Mouse (Mus musculus): ENCODE results near the gene Mrln. TPM values are rescaled to one million over a fixed set of nuclear protein-coding genes. Genes with fewer than 3 reads are reported as not detected.
"Not testable (repeated sequence)": the region's sequence is repeated elsewhere in the genome, so short reads cannot be mapped to it uniquely, and the experiment has no call there.

Mrln gene
- polyA plus RNA-seq, 1 experiment from 2014 or later = not detected

DNA sequence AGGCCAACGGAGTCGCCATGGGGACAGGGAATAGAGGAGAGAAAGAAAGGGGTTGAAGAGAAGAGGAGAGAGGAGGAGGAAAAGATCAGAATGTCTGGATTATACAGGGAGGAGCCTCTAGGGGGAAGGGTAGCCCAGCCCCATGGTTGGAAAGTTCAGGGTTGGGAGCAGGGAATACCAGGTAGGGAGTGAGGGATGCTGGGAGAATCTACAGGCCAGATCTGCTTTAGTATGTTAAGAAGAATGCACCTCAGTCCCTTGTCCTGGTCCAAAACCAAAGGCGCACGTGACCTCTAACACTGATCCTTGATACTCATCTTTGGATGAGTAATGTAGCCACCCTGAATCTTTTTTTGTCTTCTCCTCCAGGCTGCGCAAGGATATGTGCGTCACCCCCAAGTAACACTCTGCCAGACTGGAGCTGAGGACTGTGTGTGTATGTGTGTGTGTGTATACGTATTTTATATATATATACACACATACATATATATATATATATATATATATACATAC, 5.5 kb upstream of the Mrln start:
- 89% methylated on average over 7 of the region's 7 CpGs for WGBS
- Histone ChIP-seq H3K4me2 (no peak overlapping the region), H3K27me3 (ENCODE audit: control insufficient read depth, insufficient read depth, low read length) (no peaks in the 10 kb centered on the region), H3K36me3 (ENCODE audit: control insufficient read depth, insufficient read depth, low read length) (no peaks in the 10 kb centered on the region), H3K9me3 (ENCODE audit: control insufficient read depth, low read length) (no peaks in the 10 kb centered on the region), H3K4me3 (ENCODE audit: low read depth, low read length) (no peak overlapping the region), H3K9ac (ENCODE audit: low read length) (no peak overlapping the region), H3K27ac (ENCODE audit: low read depth, low read length) (no peak overlapping the region), H3K4me1 (ENCODE audit: control insufficient read depth, insufficient read depth, low read length) (no peaks in the 10 kb centered on the region)
- ATAC-seq (ENCODE audit: low FRiP score) (no peak), DNase-seq (ENCODE audit: low spot score, missing footprints) (no peak)

DNA sequence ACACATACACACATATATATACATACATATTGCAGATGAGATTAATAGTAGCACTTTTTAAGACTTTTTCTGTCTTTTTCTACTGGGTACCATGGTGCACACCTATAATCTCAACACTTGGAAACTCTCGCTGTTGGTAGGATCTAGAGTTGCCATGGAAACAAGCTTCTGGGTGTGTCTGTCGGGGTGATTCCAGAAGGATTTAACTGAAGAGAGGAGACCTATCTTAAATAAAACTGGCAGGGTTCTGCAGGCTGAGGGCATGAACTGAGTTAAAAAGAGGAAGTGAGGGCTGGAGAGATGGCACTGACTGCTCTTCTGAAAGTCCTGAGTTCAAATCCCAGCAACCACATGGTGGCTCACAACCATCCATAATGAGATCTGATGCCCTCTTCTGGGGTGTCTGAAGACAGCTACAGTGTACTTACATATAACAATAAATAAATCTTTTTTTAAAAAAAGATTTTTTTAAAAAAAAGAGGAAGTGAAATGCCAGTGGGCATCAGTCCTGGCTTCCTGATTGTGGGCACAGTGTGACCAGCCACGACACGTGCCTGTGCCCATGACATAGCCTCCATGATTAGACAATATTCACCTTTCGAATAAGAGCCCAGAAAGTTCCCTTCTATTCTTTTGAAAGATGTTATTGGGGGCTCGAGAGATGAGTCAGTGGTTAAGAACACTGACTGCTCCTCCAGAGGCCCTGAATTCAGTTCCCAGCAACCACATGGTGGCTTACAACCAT, 4.8 kb upstream of the Mrln start:
- DNase-seq (ENCODE audit: low spot score, missing footprints) (no peak), ATAC-seq (ENCODE audit: low FRiP score) (no peak)
- 81% methylated on average over 6 of the region's 6 CpGs for WGBS
- Histone ChIP-seq H3K27me3 (ENCODE audit: control insufficient read depth, insufficient read depth, low read length) (no peaks in the 10 kb centered on the region), H3K9me3 (ENCODE audit: control insufficient read depth, low read length) (no peaks in the 10 kb centered on the region), H3K4me2 (no peak overlapping the region), H3K4me1 (ENCODE audit: control insufficient read depth, insufficient read depth, low read length) (no peaks in the 10 kb centered on the region), H3K27ac (ENCODE audit: low read depth, low read length) (no peak overlapping the region), H3K4me3 (ENCODE audit: low read depth, low read length) (no peak overlapping the region), H3K36me3 (ENCODE audit: control insufficient read depth, insufficient read depth, low read length) (no peaks in the 10 kb centered on the region), H3K9ac (ENCODE audit: low read length) (no peak overlapping the region)

DNA sequence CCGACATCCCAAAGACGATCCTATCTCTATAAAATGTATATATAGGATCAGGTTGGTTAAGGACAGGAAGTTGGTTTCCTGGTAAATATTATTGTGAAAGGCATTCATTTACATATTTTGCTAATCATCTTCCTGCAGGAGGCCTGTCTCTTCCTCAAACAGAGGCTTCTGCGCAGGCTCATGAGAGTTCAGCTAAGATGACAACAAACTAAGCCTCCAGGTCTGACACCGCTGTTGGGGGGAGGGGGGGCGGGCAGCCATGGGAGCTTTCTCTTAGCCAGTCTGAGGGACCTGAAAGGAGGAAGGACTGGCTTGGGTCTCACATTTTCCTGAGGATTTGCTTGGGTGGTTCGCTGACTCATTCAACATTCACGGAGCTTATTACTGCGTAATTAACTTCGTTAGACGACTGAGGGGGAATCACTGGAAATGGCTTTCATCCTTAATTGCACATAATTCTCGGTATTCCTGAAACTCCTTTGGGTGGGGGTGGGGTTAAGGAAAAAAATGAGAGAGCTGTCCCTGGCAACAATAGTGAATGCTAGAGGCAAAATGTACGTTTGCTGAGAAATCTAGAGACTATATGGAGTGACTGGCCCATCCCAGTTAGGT, 3.5 kb upstream of the Mrln start:
- DNase-seq (ENCODE audit: low spot score, missing footprints) (no peak), ATAC-seq (ENCODE audit: low FRiP score) (no peak)
- Histone ChIP-seq H3K4me1 (ENCODE audit: control insufficient read depth, insufficient read depth, low read length) (no peaks in the 10 kb centered on the region), H3K36me3 (ENCODE audit: control insufficient read depth, insufficient read depth, low read length) (no peaks in the 10 kb centered on the region), H3K4me2 (no peak overlapping the region), H3K27me3 (ENCODE audit: control insufficient read depth, insufficient read depth, low read length) (no peaks in the 10 kb centered on the region), H3K27ac (ENCODE audit: low read depth, low read length) (no peak overlapping the region), H3K4me3 (ENCODE audit: low read depth, low read length) (no peak overlapping the region), H3K9me3 (ENCODE audit: control insufficient read depth, low read length) (no peaks in the 10 kb centered on the region), H3K9ac (ENCODE audit: low read length) (no peak overlapping the region)
- 67% methylated on average over 12 of the region's 12 CpGs for WGBS

DNA sequence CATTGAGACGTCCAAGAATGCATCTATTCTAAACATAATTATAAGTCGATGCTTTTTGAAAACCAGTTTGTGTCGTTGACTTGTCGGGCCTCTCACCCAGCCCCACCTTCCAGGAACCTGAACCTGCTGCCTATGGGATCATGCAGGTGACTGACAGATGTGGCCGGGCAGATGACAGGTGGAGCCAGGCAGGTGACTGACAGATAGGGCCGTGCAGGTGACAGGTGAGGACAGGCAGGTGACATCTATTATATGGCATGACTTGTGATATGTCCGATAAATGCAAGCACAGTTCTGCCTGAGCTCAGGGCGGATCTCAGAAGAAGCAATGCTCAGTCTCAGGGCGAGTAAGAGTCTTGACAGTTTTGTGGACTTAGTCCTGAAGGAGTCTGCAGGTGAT, 6.8 kb downstream of the Mrln start:
- no peaks in the 10 kb centered on the region for H3K36me3 ChIP-seq (ENCODE audit: control insufficient read depth, insufficient read depth, low read length)
- DNase-seq (ENCODE audit: low spot score, missing footprints) (no peak), ATAC-seq (ENCODE audit: low FRiP score) (no peak)
- no peaks in the 10 kb centered on the region for H3K4me1 ChIP-seq (ENCODE audit: control insufficient read depth, insufficient read depth, low read length)
- 88% methylated on average over 9 of the region's 9 CpGs for WGBS
- H3K27me3 ChIP-seq (ENCODE audit: control insufficient read depth, insufficient read depth, low read length) = no peaks in the 10 kb centered on the region
- H3K4me2 ChIP-seq = no peak overlapping the region
- H3K9me3 ChIP-seq (ENCODE audit: control insufficient read depth, low read length) = no peaks in the 10 kb centered on the region
- no peak overlapping the region for H3K4me3 ChIP-seq (ENCODE audit: low read depth, low read length)
- no peak overlapping the region for H3K9ac ChIP-seq (ENCODE audit: low read length)
- no peak overlapping the region for H3K27ac ChIP-seq (ENCODE audit: low read depth, low read length)

DNA sequence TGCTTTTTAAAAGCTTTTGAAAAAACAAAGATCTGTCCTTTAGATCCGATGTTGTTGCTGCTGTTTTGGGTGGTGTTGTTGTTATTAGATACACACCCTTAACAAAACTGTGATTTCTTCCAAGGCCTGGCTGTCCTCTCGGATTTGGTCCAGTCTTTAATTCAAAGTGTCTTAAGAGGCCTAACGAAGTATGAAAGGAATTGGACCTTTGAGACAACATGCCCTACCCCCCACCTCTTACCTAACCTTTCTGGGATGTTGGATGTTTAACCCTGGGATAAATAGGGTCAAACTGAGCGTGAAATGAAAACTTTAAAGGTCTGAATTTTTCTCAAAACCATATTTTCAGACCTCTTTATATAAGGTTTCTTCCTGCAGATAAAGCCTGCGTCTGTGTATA, 16.5 kb downstream of the Mrln start:
- Histone ChIP-seq H3K9me3 (ENCODE audit: control insufficient read depth, low read length) (no peaks in the 10 kb centered on the region), H3K4me1 (ENCODE audit: control insufficient read depth, insufficient read depth, low read length) (no peaks in the 10 kb centered on the region), H3K27me3 (ENCODE audit: control insufficient read depth, insufficient read depth, low read length) (no peaks in the 10 kb centered on the region), H3K36me3 (ENCODE audit: control insufficient read depth, insufficient read depth, low read length) (no peaks in the 10 kb centered on the region), H3K4me3 (ENCODE audit: low read depth, low read length) (no peak overlapping the region), H3K9ac (ENCODE audit: low read length) (no peak overlapping the region), H3K27ac (ENCODE audit: low read depth, low read length) (no peak overlapping the region), H3K4me2 (no peak overlapping the region)
- ATAC-seq (ENCODE audit: low FRiP score) (no peak), DNase-seq (ENCODE audit: low spot score, missing footprints) (no peak)
- 61% methylated on average over 5 of the region's 5 CpGs for WGBS

DNA sequence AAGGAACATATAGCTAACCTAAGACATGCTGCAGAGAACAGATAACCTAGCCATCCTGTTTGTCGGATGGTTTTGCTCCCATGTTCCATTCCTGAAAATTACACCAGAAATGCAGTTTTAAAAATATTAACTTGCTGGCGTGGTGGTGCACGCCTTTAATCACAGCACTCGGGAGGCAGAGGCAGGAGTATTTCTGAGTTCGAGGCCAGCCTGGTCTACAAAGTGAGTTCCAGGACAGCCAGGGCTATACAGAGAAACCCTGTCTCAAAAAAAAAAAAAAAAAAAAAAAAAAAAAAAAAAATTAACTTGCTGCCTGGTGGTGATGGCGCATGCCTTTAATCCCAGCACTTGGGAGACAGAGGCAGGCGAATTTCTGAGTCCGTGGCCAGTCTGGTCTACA, 17.8 kb downstream of the Mrln start:
- H3K4me2 ChIP-seq; H3K27me3 ChIP-seq (ENCODE audit: control insufficient read depth, insufficient read depth, low read length); H3K9me3 ChIP-seq (ENCODE audit: control insufficient read depth, low read length); H3K27ac ChIP-seq (ENCODE audit: low read depth, low read length); H3K4me3 ChIP-seq (ENCODE audit: low read depth, low read length); H3K9ac ChIP-seq (ENCODE audit: low read length); H3K4me1 ChIP-seq (ENCODE audit: control insufficient read depth, insufficient read depth, low read length); ATAC-seq (ENCODE audit: low FRiP score); H3K36me3 ChIP-seq (ENCODE audit: control insufficient read depth, insufficient read depth, low read length); DNase-seq (ENCODE audit: low spot score, missing footprints): not testable (repeated sequence)
- WGBS = 94% methylated on average over 8 of the region's 8 CpGs

DNA sequence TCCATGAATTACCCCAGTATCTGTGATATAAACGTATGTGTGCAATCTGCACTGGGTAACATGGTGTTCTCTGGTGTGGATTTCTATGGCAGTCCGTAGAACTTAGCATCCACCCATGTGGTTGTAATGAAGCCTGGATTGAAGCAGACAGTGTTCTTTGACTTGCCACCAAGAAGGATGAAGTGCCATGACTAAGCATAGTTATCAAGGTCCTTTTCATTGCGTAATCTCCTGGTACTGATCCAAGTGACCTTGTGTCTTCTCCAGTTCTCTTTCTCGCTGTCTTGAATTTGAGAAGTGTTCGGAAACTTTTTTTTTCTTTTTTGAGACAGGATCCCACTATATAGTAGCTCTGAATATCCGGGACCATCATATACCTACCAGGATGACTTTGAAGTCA, 20.1 kb downstream of the Mrln start:
- Histone ChIP-seq H3K4me2 (no peak overlapping the region), H3K9me3 (ENCODE audit: control insufficient read depth, low read length) (no peaks in the 10 kb centered on the region), H3K4me3 (ENCODE audit: low read depth, low read length) (no peak overlapping the region), H3K9ac (ENCODE audit: low read length) (no peak overlapping the region), H3K4me1 (ENCODE audit: control insufficient read depth, insufficient read depth, low read length) (no peaks in the 10 kb centered on the region), H3K36me3 (ENCODE audit: control insufficient read depth, insufficient read depth, low read length) (no peaks in the 10 kb centered on the region), H3K27ac (ENCODE audit: low read depth, low read length) (no peak overlapping the region), H3K27me3 (ENCODE audit: control insufficient read depth, insufficient read depth, low read length) (no peaks in the 10 kb centered on the region)
- ATAC-seq (ENCODE audit: low FRiP score) = no peak
- DNase-seq (ENCODE audit: low spot score, missing footprints) = no peak
- 88% methylated on average over 6 of the region's 6 CpGs for WGBS

DNA sequence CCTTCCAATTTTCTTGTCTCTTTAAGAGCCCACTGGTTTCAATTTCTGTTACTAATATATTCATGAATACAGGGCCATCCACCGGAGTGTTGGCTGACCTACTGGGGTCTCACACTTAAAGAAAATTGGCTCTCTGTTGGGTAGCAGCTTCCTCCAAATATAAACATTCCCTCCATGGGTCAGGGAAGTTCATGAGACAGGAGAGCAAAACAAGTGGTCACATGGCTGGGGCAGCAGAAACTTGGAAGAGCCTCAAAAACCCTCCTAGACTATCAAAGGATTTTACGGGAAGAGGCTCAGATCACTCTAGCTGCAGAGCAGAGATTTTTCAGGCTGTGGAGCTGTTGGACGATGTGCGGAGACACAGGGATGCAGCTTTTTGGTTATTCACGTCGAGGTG, 21.3 kb downstream of the Mrln start:
- no peak overlapping the region for H3K9ac ChIP-seq (ENCODE audit: low read length)
- H3K4me3 ChIP-seq (ENCODE audit: low read depth, low read length) = no peak overlapping the region
- no peaks in the 10 kb centered on the region for H3K27me3 ChIP-seq (ENCODE audit: control insufficient read depth, insufficient read depth, low read length)
- no peak overlapping the region for H3K27ac ChIP-seq (ENCODE audit: low read depth, low read length)
- H3K36me3 ChIP-seq (ENCODE audit: control insufficient read depth, insufficient read depth, low read length) = no peaks in the 10 kb centered on the region
- no peak for ATAC-seq (ENCODE audit: low FRiP score)
- DNase-seq (ENCODE audit: low spot score, missing footprints) = no peak
- 81% methylated on average over 6 of the region's 6 CpGs for WGBS
- no peaks in the 10 kb centered on the region for H3K4me1 ChIP-seq (ENCODE audit: control insufficient read depth, insufficient read depth, low read length)
- H3K4me2 ChIP-seq = no peak overlapping the region
- no peaks in the 10 kb centered on the region for H3K9me3 ChIP-seq (ENCODE audit: control insufficient read depth, low read length)

DNA sequence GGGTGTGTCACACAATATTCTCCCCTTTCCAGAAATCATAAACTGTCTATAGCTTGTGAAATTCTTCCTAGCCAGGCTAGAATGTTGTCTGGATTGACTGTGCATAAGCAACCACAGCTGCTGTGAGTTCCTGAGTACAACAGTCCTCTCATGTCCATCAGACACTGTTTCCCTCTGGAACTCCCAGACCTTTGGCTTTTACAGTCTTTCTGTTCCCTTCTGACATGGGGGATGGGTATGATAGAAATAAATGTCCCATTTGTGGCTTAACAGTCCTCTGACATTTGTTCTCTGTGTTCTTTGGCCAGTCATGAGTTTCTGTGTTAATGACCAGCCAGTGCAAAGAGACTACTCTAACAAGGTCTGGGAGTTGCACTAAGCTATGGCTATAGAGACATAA, 22.1 kb downstream of the Mrln start:
- no peak overlapping the region for H3K4me2 ChIP-seq
- no peaks in the 10 kb centered on the region for H3K9me3 ChIP-seq (ENCODE audit: control insufficient read depth, low read length)
- H3K4me3 ChIP-seq (ENCODE audit: low read depth, low read length) = no peak overlapping the region
- ATAC-seq (ENCODE audit: low FRiP score) (no peak), DNase-seq (ENCODE audit: low spot score, missing footprints) (no peak)
- no peaks in the 10 kb centered on the region for H3K4me1 ChIP-seq (ENCODE audit: control insufficient read depth, insufficient read depth, low read length)
- H3K36me3 ChIP-seq (ENCODE audit: control insufficient read depth, insufficient read depth, low read length) = no peaks in the 10 kb centered on the region
- H3K27me3 ChIP-seq (ENCODE audit: control insufficient read depth, insufficient read depth, low read length) = no peaks in the 10 kb centered on the region
- no peak overlapping the region for H3K27ac ChIP-seq (ENCODE audit: low read depth, low read length)
- no peak overlapping the region for H3K9ac ChIP-seq (ENCODE audit: low read length)
